Mouse (Mus musculus): Measurements from ENCODE around the gene Slc16a5. TPM values are rescaled to one million over a fixed set of nuclear protein-coding genes. Genes with fewer than 3 reads are reported as not detected.
A peak's percentile ranks its signal among the peaks of the same experiment; 100 is the strongest.

The Slc16a5 gene
- total and polyA plus RNA-seq, 3 experiments = 0.26 TPM; not detected in 2

DNA sequence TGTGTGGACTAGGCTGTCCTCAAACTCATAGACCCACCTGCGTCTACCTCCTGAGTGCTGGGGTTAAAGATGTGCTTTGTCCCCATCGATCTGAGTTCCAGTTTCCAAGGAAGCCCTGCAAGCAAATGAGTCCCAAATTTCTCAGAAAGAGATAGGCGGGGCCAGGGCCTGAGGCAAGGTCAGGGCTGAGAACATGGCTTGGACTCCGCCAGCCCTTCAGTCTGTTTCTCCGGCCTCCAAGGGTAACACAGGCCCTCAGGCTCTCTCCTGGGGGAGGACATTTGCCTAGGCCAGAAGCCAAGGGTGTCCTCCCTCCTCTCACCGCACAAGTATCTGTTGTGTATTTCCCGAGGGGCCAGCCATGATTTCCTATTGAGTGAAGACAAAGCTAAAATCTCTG is 9.9 kb downstream of the Slc16a5 start:
- no peak for DNase-seq (ENCODE audit: low read depth, low spot score)
- peaks cover 0 to 20% of the 10 kb centered on the region in 2 experiments; a peak in 2 of 4 replicates for H3K36me3 ChIP-seq (ENCODE audit: control insufficient read depth in 1 of 2, insufficient read depth in 2 of 2, low read length in 2 of 2)
- no peak overlapping the region for H3K27ac ChIP-seq (ENCODE audit: control insufficient read depth, low read depth, low read length)
- no peak for TF ChIP-seq MEF2A (IDR thresholded peaks at IDR 0.05; ENCODE audit: extremely low read depth, insufficient replicate concordance, low read depth, low read length, poor library complexity, severe bottlenecking)
- no peak for TF ChIP-seq GATA1 (IDR thresholded peaks at IDR 0.05; ENCODE audit: low read depth, low read length)
- no peak for TF ChIP-seq RCOR1 (IDR thresholded peaks at IDR 0.05; ENCODE audit: low read depth, low read length)
- no peak for TF ChIP-seq MAX (IDR thresholded peaks at IDR 0.05; ENCODE audit: low read length)
- TF ChIP-seq MYB (IDR thresholded peaks at IDR 0.05; ENCODE audit: low read depth, low read length) = no peak
- TF ChIP-seq TBP (IDR thresholded peaks at IDR 0.05; ENCODE audit: low read depth, low read length) = no peak
- no peak for TF ChIP-seq JUND (IDR thresholded peaks at IDR 0.05; ENCODE audit: low read depth, low read length)
- TF ChIP-seq USF1 (IDR thresholded peaks at IDR 0.05; ENCODE audit: low read depth, low read length) = no peak
- TF ChIP-seq BHLHE40 (IDR thresholded peaks at IDR 0.05; ENCODE audit: borderline replicate concordance, low read depth, low read length) = no peak
- TF ChIP-seq MYC (IDR thresholded peaks at IDR 0.05; ENCODE audit: low read depth, low read length) = no peak
- TF ChIP-seq ZC3H11A (IDR thresholded peaks at IDR 0.05; ENCODE audit: low read depth, low read length) = no peak
- no peak for TF ChIP-seq EP300 (IDR thresholded peaks at IDR 0.05; ENCODE audit: low read depth in 1 of 2, low read length in 2 of 2)
- TF ChIP-seq ZKSCAN1 (IDR thresholded peaks at IDR 0.05; ENCODE audit: low read depth, low read length) = no peak
- no peak for TF ChIP-seq MAZ (IDR thresholded peaks at IDR 0.05; ENCODE audit: low read depth, low read length)
- no peak for TF ChIP-seq CHD2 (IDR thresholded peaks at IDR 0.05; ENCODE audit: low read length)
- TF ChIP-seq KAT2A (conservative IDR thresholded peaks at IDR 0.05; ENCODE audit: low read depth, low read length) = no peak
- TF ChIP-seq NRF1 (IDR thresholded peaks at IDR 0.05; ENCODE audit: insufficient read depth, low read depth, low read length, poor library complexity, severe bottlenecking) = no peak
- no peak for TF ChIP-seq CHD1 (IDR thresholded peaks at IDR 0.05; ENCODE audit: low read depth, low read length)
- TF ChIP-seq NELFE (IDR thresholded peaks at IDR 0.05; ENCODE audit: low read depth, low read length) = no peak
- H3K4me1 ChIP-seq (ENCODE audit: control insufficient read depth in 1 of 2, insufficient read depth in 2 of 2, low read length in 2 of 2) = peaks cover 7 to 31% of the 10 kb centered on the region in 2 experiments
- no peak overlapping the region for H3K4me3 ChIP-seq (ENCODE audit: control insufficient read depth in 1 of 2, insufficient read depth in 1 of 2, low read depth in 2 of 2, low read length in 2 of 2)
- H3K9ac ChIP-seq (ENCODE audit: control insufficient read depth, low read depth, low read length, poor library complexity, severe bottlenecking) = no peak overlapping the region
- no peaks in the 10 kb centered on the region for H3K27me3 ChIP-seq (ENCODE audit: control insufficient read depth in 1 of 2, insufficient read depth in 2 of 2, low read length in 2 of 2)
- H3K79me2 ChIP-seq (ENCODE audit: control insufficient read depth, insufficient read depth, low read length, poor library complexity) = peaks cover 5% of the 10 kb centered on the region
- no peaks in the 10 kb centered on the region for H3K9me3 ChIP-seq (replicated peaks; ENCODE audit: insufficient read depth, low read length)

GRCm38 (mm10) chr11:115473626-115474275 is 11.5 kb downstream of the Slc16a5 start:
- Histone ChIP-seq H3K9me3 (replicated peaks; ENCODE audit: insufficient read depth, low read length) (no peaks in the 10 kb centered on the region), H3K4me3 (ENCODE audit: control insufficient read depth in 1 of 2, insufficient read depth in 1 of 2, low read depth in 2 of 2, low read length in 2 of 2) (peak overlapping the region; percentile 38 to 56), H3K27me3 (ENCODE audit: control insufficient read depth in 1 of 2, insufficient read depth in 2 of 2, low read length in 2 of 2) (no peaks in the 10 kb centered on the region), H3K4me1 (ENCODE audit: control insufficient read depth in 1 of 2, insufficient read depth in 2 of 2, low read length in 2 of 2) (peaks cover 10 to 44% of the 10 kb centered on the region in 2 experiments), H3K79me2 (ENCODE audit: control insufficient read depth, insufficient read depth, low read length, poor library complexity) (peaks cover 5% of the 10 kb centered on the region), H3K9ac (ENCODE audit: control insufficient read depth, low read depth, low read length, poor library complexity, severe bottlenecking) (peak overlapping the region; percentile 68), H3K27ac (ENCODE audit: control insufficient read depth, low read depth, low read length) (peak overlapping the region; percentile 66), H3K36me3 (ENCODE audit: control insufficient read depth in 1 of 2, insufficient read depth in 2 of 2, low read length in 2 of 2) (peaks cover 0 to 27% of the 10 kb centered on the region in 2 experiments; a peak in 2 of 4 replicates)
- DNase-seq (ENCODE audit: low read depth, low spot score) = peak; percentile 99
- peak; percentile 73 for TF ChIP-seq HCFC1 (IDR thresholded peaks at IDR 0.05; ENCODE audit: low read depth, low read length)
- TF ChIP-seq CHD2 (IDR thresholded peaks at IDR 0.05; ENCODE audit: low read length) = no peak
- peak in 1 of 2 experiments; percentile 65; a peak in 2 of 4 replicates for TF ChIP-seq POLR2A (IDR thresholded peaks at IDR 0.05; ENCODE audit: control insufficient read depth in 1 of 2, insufficient read depth in 1 of 2, low read depth in 1 of 2, low read length in 2 of 2, poor library complexity in 1 of 2)
- no peak for TF ChIP-seq ZNF384 (IDR thresholded peaks at IDR 0.05; ENCODE audit: low read depth, low read length)
- TF ChIP-seq MAFK (IDR thresholded peaks at IDR 0.05; ENCODE audit: borderline replicate concordance, low read depth, low read length) = peak; percentile 87; the same call in 1 of the 2 replicates
- TF ChIP-seq TCF12 (IDR thresholded peaks at IDR 0.05; ENCODE audit: low read depth, low read length) = peak; percentile 79
- TF ChIP-seq CTCF (IDR thresholded peaks at IDR 0.05 in 2 of 3, conservative IDR thresholded peaks at IDR 0.05 in 1 of 3; ENCODE audit: control insufficient read depth in 1 of 3, insufficient read depth in 1 of 3, low read depth in 2 of 3, low read length in 3 of 3, poor library complexity in 1 of 3, severe bottlenecking in 1 of 3) = peak; percentile 91 to 99 (median 98)
- TF ChIP-seq MYC (IDR thresholded peaks at IDR 0.05; ENCODE audit: low read depth, low read length) = peak; percentile 87
- peak; percentile 69; the same call in 1 of the 2 replicates for TF ChIP-seq GATA1 (IDR thresholded peaks at IDR 0.05; ENCODE audit: low read depth, low read length)
- TF ChIP-seq MEF2A (IDR thresholded peaks at IDR 0.05; ENCODE audit: extremely low read depth, insufficient replicate concordance, low read depth, low read length, poor library complexity, severe bottlenecking) = no peak
- no peak for TF ChIP-seq UBTF (IDR thresholded peaks at IDR 0.05; ENCODE audit: borderline replicate concordance, insufficient read depth, low read depth, low read length)
- TF ChIP-seq BHLHE40 (IDR thresholded peaks at IDR 0.05; ENCODE audit: borderline replicate concordance, low read depth, low read length) = peak; percentile 46; the same call in 1 of the 2 replicates
- TF ChIP-seq JUND (IDR thresholded peaks at IDR 0.05; ENCODE audit: low read depth, low read length) = 0 out of 2 replicates have a peak, but pooled peaks have one; percentile 14
- no peak for TF ChIP-seq CHD1 (IDR thresholded peaks at IDR 0.05; ENCODE audit: low read depth, low read length)
- TF ChIP-seq ZC3H11A (IDR thresholded peaks at IDR 0.05; ENCODE audit: low read depth, low read length) = peak; percentile 85
- TF ChIP-seq E2F4 (IDR thresholded peaks at IDR 0.05; ENCODE audit: borderline replicate concordance, low read depth, low read length) = no peak
- peak; percentile 86 for TF ChIP-seq RAD21 (IDR thresholded peaks at IDR 0.05; ENCODE audit: low read depth, low read length)
- TF ChIP-seq EP300 (IDR thresholded peaks at IDR 0.05; ENCODE audit: low read depth in 1 of 2, low read length in 2 of 2) = peak; percentile 73 to 78
- TF ChIP-seq KAT2A (conservative IDR thresholded peaks at IDR 0.05; ENCODE audit: low read depth, low read length) = peak; percentile 42; the same call in 1 of the 2 replicates
